Mouse (Mus musculus) ES-CJ7 (cell line): ENCODE data around the gene Tnik.

Source experiments
- DNase-seq: peaks from one replicate; pipeline ENCODE4 v3.0.0; 2011; ENCODE audit warnings: low read depth, low spot score

Gene Tnik

GRCm38 (mm10) chr3:28263002-28263947 is at the start of gene Tnik:
TSS of gene Tnik (plus strand) at chr3:28263214.
- peak; percentile 67 for DNase-seq

GRCm38 (mm10) chr3:28214886-28215311 is 48.1 kb upstream of the Tnik start:
- peak; percentile 19 for DNase-seq

GRCm38 (mm10) chr3:28217001-28217400 is 46.0 kb upstream of the Tnik start:
- peak; percentile 89 for DNase-seq

GRCm38 (mm10) chr3:28219533-28219932 is 43.5 kb upstream of the Tnik start:
- no peak for DNase-seq

- peak; percentile 48 for DNase-seq
Observed at GRCm38 (mm10) chr3:28219964-28220363, 43.0 kb upstream of the Tnik start.

- peak; percentile 5 for DNase-seq
Observed at GRCm38 (mm10) chr3:28224437-28225356, 38.3 kb upstream of the Tnik start.

GRCm38 (mm10) chr3:28225357-28225905 is 37.6 kb upstream of the Tnik start:
- no peak for DNase-seq

GRCm38 (mm10) chr3:28226181-28226580 is 36.8 kb upstream of the Tnik start:
- DNase-seq: no peak

- no peak for DNase-seq
Observed at GRCm38 (mm10) chr3:28228930-28229329, 34.1 kb upstream of the Tnik start.

- DNase-seq: peak; percentile 26
Observed at GRCm38 (mm10) chr3:28229503-28229902, 33.5 kb upstream of the Tnik start.

- DNase-seq: no peak
Observed at GRCm38 (mm10) chr3:28232885-28233284, 30.1 kb upstream of the Tnik start.

GRCm38 (mm10) chr3:28234179-28234578 is 28.8 kb upstream of the Tnik start:
- no peak for DNase-seq

GRCm38 (mm10) chr3:28236689-28237088 is 26.3 kb upstream of the Tnik start:
- DNase-seq: no peak

- no peak for DNase-seq
Observed at GRCm38 (mm10) chr3:28238136-28238535, 24.9 kb upstream of the Tnik start.

GRCm38 (mm10) chr3:28242561-28242960 is 20.5 kb upstream of the Tnik start:
- DNase-seq: no peak

- DNase-seq: no peak
Observed at GRCm38 (mm10) chr3:28244244-28244890, 18.6 kb upstream of the Tnik start.

GRCm38 (mm10) chr3:28248255-28248957 is 14.6 kb upstream of the Tnik start:
- no peak for DNase-seq

- DNase-seq: no peak
Observed at GRCm38 (mm10) chr3:28255711-28256110, 7.3 kb upstream of the Tnik start.

- peak; percentile 46 for DNase-seq
Observed at GRCm38 (mm10) chr3:28262371-28263001, 528 bp upstream of the Tnik start.
